Mouse (Mus musculus): ENCODE results near the gene Habp4.
A peak's percentile ranks its signal among the peaks of the same experiment; 100 is the strongest.

The Habp4 gene

DNA sequence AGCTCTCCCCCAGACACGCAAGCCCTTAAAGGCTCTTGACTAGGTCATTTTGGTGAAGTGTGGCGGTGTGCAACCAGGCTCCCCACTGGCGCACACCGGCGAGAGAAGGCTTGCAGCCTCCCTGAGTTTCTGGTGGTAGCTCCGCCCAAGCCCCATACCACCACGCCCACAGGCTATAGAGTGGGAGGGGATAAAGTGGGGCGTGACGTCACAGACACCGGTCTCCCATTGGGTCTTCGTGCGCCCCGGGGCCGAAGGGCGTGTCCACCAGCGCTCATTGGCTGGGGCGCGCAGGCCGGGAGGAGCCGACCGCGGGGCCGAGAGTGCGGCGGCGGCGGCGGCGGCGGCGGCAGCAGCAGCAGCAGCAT, at the start of gene Habp4:
TSS of gene Habp4 (plus strand) at position 277 of the 368 bp plus-strand sequence.
- DNase-seq: peak; percentile 100

DNA sequence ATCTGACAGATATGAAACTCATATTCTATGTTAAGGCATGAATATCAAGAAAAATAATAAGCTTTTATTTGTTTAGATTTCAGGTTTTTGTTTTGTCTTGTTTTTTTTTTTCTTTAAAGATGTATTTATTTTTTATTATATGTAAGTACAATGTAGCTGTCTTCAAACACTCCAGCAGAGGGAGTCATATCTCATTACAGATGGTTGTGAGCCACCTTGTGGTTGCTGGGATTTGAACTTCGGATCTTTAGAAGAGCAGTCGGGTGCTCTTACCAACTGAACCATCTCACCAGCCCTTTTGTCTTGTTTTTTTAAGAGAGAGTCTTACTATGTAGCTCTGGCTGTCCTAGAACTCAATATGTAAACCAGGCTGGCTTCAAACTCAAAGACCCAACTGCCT, 44.2 kb upstream of the Habp4 start:
- DNase-seq: no peak

GRCm38 (mm10) chr13:64120760-64121159, 40.9 kb upstream of the Habp4 start:
- DNase-seq: peak; percentile 24

- no peak for DNase-seq
These were observed 38.0 kb upstream of the Habp4 start for GRCm38 (mm10) chr13:64123491-64124188.

- DNase-seq: no peak
These were observed 36.7 kb upstream of the Habp4 start for GRCm38 (mm10) chr13:64124886-64125285.

- no peak for DNase-seq
These were observed 35.3 kb upstream of the Habp4 start for GRCm38 (mm10) chr13:64126316-64126715.

GRCm38 (mm10) chr13:64128858-64129615, 32.6 kb upstream of the Habp4 start, which contains the start of gene Slc35d2:
Slc35d2 (minus strand) TSS chr13:64129368.
- DNase-seq: peak; percentile 98

DNA sequence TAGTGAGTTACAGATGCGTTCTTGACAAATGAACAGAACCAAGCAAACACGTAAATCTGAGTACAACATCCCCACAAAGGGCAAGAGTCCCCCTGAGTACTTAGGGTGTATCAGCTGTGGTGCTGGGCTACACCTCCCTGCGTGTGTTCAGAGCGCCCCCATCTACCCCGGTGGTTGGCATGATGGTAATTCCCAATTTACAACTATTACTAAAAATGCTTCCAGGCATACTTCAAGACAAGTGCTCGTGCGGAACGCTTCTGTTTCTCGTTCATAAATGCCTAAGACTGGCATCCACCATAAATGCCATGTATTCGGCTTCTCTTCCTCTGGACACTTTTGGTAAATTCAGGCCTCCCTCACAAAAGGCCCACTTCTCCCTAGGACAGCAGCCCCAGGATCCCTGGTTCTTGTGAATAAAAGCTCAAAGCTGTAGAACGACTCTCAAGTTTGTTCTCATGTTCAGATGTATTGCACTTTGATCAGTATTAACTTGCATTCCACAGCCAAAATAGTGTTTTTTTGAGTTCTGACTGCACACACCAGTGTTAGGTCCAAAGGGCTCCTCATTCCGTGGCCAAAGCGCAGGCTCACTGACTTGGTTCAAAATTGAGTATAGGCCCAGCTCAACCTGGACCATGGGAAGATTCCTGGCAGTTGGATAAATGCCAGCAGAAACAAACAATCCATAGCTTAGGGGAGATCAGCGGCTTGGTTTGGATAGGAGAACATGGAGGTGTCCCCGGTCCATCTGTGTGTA, 31.8 kb upstream of the Habp4 start:
- peak; percentile 95 for DNase-seq

DNA sequence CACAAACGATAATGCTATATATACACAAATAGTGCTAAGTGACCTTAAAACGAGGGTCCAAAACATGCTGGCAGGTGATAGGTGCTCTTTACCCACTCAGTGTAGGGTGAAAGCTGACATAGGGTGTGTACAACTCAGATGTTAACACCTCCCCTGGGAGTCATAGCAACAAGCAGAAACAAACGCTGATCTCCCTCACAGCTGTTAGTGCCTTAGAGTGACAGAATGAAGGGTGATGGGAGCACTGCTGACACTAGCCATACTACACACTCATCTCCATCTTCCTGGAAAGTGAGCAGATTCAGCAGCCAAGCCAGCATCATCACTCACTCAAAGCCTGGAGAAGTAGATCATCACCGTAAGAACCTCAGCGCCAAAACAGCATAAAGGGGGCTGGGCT, 11.5 kb upstream of the Habp4 start:
- peak; percentile 87 for DNase-seq

DNA sequence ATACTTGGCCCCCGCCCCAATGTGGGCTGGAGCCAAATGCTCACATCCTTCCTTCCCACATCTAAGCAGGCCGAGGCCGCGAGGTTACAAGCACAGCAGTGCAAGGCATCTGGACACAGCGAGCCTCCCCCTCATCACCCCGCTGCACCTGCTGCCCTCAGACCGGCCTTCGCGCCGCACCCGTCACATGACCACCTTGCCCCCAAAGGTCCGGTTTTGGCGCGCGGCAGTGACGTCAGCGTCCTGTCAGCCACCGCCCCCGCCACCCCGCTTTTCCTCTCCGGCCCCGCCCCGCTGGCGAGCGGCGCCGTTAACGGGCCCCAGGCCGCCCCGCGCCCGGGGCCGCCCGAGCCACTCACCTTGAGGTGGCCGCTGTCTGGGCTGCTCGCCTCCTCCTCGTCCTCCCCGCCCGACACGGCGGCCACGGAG, 9.4 kb upstream of the Habp4 start:
- peak; percentile 99 for DNase-seq

GRCm38 (mm10) chr13:64152671-64153082, 8.9 kb upstream of the Habp4 start:
- no peak for DNase-seq

DNA sequence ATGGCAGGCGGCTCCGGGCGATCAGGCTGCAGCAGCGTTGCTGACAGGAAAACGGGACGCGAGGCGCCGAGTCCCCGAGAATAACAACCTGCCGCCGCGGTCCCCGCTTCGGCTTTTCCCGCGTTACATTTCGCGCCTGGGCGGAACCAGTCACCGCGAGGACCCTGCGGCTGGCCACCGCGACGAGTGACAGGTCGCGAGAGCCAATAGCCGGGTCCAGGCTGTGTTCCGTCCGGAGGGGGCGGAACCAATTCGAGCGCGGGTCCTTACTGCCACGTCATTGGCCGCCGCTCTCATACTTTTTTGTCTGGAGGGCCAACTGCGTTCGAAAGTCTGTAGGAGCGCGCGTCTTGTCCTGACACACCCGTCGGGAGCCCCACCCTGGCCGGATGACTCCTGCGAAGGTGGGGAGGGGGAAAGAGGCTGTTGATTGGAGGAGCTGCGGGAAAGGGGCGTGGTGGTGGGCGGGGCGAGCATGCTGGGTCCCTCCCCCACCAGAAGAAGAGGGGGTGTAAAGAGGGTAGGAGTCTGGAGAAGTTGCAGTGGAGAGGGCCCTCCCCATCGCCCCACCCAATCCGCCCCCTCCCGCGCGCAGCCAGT, 8.4 kb upstream of the Habp4 start, which contains the start of gene Zfp367:
TSS of gene Zfp367 (minus strand) at position 120 of the 600 bp plus-strand sequence.
- peak; percentile 100 for DNase-seq

DNA sequence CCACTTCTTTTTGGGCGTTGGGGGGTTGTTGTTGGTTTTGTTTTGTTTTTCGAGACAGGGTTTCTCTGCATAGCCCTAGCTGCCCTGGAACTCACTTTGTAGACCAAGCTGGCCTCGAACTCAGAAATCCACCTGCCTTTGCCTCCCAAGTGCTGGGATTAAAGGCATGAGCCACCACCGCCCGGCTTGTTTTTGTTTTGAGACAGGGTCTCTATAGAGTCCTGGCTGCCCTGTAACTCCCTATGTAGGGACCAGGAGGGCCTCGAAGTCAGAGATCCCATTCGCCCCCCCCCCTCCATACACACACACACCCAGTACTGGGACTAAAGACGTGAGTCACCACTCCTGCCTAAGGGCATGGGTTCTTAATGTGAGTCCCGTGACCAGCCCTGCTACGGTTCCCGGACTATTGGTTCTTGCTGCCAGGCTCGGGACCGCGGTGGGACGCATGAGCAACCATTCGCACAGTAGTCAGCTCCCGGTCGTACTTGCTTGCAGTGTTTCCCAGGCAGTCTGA, 7.8 kb upstream of the Habp4 start:
- peak; percentile 97 for DNase-seq

- DNase-seq: peak; percentile 50
These were observed 7.0 kb upstream of the Habp4 start for GRCm38 (mm10) chr13:64154651-64155050.

DNA sequence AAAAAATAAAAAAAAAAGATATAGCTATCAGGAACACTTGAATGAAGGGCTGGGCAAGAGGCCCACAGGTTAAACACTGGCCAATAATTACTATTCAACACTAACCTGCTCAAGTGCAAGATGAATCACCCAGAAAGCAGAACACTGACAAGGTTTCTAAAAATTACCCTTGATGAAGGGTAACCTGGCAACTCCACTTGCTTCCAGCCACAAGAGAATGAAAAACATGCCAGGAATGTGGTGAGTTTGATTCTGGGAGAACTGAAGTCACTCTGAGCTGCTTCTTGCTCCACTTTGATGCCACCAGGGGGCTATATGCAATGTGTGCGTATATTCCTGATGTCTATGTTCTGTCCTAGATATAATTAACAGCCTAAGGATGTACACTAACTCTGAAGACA, 6.5 kb upstream of the Habp4 start:
- peak; percentile 88 for DNase-seq

DNA sequence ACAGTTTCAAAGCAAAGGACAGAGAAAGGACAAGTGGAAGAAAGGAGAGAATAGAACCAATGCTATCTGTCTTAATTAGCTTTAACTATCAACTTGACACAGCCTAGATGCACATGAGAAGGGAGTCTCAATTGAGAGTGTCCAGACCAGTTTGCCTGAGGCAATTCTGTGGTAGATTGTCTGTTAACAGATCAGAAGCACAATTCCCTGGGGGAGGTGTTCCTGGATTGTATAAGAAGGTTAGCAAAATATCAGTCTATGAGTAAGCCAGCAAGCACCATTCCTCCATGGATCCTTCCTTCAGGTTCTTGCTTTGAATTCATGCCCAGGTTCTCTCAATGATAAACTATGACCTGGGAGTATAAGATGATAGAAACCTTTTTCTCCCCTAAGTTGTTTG, 4.7 kb upstream of the Habp4 start:
- no peak for DNase-seq

- DNase-seq: peak; percentile 95
These were observed 440 bp downstream of the Habp4 start for GRCm38 (mm10) chr13:64161916-64162611.

- no peak for DNase-seq
These were observed 1.0 kb downstream of the Habp4 start for GRCm38 (mm10) chr13:64162626-64163025.

DNA sequence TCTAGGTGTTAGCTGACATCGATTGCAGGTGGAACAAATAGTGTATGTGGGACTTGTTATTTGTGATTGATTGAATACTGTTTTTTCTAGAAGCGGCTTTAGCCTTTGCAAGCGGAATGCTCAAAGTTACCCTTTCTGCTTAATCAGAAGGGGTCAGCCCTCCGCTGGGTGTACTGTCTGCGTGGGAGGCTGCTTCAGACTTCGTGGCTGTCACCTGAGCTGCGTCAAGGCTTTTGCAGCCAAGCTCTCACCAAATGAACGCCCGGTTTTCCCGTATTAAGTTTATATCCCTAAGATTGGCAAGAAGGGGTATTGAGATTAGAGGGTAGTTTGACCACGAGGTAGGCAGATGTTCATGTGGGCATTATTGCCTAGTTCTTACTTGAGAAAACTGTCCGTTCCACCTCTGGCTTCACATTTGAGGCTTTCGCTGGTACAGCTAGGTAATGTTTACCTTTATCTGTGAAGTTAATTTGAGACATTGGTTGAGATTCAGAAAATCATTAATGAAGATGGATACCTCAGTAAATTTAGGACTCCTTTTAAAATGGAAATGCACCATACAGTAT, 1.6 kb downstream of the Habp4 start:
- DNase-seq: peak; percentile 89

- peak; percentile 89 for DNase-seq
These were observed 8.1 kb downstream of the Habp4 start for GRCm38 (mm10) chr13:64169746-64170145.

DNA sequence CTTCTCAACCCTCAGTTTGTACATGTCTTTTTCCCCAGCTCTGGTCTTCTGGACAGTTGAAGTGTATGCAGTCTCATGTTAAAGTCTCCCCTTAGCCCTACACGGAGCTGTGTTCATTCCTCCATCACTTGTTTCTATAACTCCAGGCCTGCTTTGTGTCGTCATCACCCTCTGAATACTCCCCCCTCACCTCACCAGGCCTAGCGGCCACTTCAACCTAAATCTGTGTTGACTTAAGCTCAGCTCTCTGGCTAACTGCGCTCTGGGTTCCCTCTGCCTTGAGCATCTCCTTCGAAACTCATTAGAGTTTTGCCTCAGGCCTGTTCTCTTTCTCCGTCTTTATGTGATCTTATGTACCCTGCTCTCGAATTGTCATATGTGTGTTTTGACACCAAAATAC, 16.4 kb downstream of the Habp4 start:
- no peak for DNase-seq

Measured in heart, adult 11 months (tissue).